Mouse (Mus musculus) C2C12 (cell line): ENCODE results near the gene Hnrnph1.

Experiments used
- CTCF ChIP-seq: IDR thresholded peaks from one replicate; pipeline ENCODE4 v1.5.1; 2011; ENCODE audit not compliant: control insufficient read depth, insufficient read depth, insufficient read length
- MAX ChIP-seq: IDR thresholded peaks from one replicate; pipeline ENCODE4 v1.6.1; 2011; ENCODE audit warnings: mild to moderate bottlenecking, control low read depth

- TF ChIP-seq CTCF (no peak), MAX (no peak)
Observed at GRCm38 (mm10) chr11:50355395-50355794, 21.4 kb upstream of the Hnrnph1 start.
